Mouse (Mus musculus) testis, adult 2 months (tissue): ENCODE data around the gene Epb41l3.

ENCODE experiments used
- CTCF ChIP-seq: fragments of 200-500 bp; IDR thresholded peaks from 2 replicates; pipeline ENCODE4 v1.5.1; 2012; ENCODE audit warnings: low read depth, mild to moderate bottlenecking, inconsistent platforms, low read length, moderate library complexity; ENCODE audit not compliant: control insufficient read depth, insufficient read depth, insufficient replicate concordance
- POLR2A ChIP-seq: fragments of 200-500 bp; IDR thresholded peaks from 2 replicates; pipeline ENCODE4 v1.6.1; 2012; ENCODE audit warnings: low read depth, mild to moderate bottlenecking, inconsistent platforms, low read length, moderate library complexity; ENCODE audit not compliant: control insufficient read depth

DNA sequence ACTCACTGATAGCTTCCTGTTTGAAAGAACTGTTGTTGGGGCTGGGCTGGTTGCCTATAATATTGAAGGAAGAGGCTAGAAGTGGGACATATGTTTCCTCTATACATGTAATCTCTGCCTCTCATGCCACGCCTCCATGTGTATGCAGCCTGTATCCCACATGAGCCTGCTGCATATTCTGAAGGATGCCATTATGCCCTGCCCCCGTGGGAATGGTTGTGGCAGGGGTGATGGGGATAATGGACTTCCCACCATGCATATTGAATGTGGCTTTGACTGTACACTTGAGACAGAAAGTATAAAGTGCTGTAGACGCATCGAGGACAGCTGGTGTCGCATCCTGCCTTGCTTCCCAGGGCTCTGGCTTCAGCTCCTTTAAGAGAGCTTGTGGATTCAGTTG, 155.9 kb downstream of the Epb41l3 start:
- TF ChIP-seq CTCF (no peak), POLR2A (no peak)
